Mouse (Mus musculus) lung, postnatal 4 days (tissue): Measurements from ENCODE around the gene Gm3460.
"Not testable (repeated sequence)": the region's sequence is repeated elsewhere in the genome, so short reads cannot be mapped to it uniquely, and the experiment has no call there.

ENCODE experiments used
- DNase-seq, 2 experiments: peaks; one replicate each; pipeline ENCODE4 v3.0.0; 2021

Gene Gm3460

GRCm38 (mm10) chr14:6622318-6622717 lies at the start of gene Gm3460:
Gm3460 (minus strand) TSS chr14:6622418.
- DNase-seq: not testable (repeated sequence)

- DNase-seq: peak in 1 of 2 experiments; percentile 20
Measured at GRCm38 (mm10) chr14:6606436-6606835, 15.8 kb downstream of the Gm3460 start.

GRCm38 (mm10) chr14:6605004-6605403 lies 17.2 kb downstream of the Gm3460 start:
- peak; percentile 5 to 24 for DNase-seq

GRCm38 (mm10) chr14:6604551-6604950 lies 17.7 kb downstream of the Gm3460 start:
- DNase-seq: peak; percentile 16 to 44

GRCm38 (mm10) chr14:6590513-6590912 lies 31.7 kb downstream of the Gm3460 start, which contains the start of gene Gm3629:
Gm3629 (minus strand) TSS chr14:6590613.
- DNase-seq: not testable (repeated sequence)
